ENCODE assay signal across 9 mouse cellular contexts in genomic region chr1:30950456-30950835, GRCm38 (mm10). TPM values are rescaled to one million over a fixed set of nuclear protein-coding genes. Genes with fewer than 3 reads are reported as not detected.
DNase-seq lines count a peak whose midpoint lies in the region; ATAC-seq lines count a peak whose summit lies in the region.
"Had no signal": no experiment of that assay in that cellular context is flagged by ENCODE, and none has a peak within 500 bp of the region (broad histone marks: within the 10 kb centered on the region; RNA-seq: fewer than 3 reads in every experiment).

No protein-coding gene starts in this region.

- DNase-seq in kidney, postnatal 25 days: no peak
- DNase-seq in embryonic facial prominence, embryonic 11.5 days (ENCODE audit: low spot score): peak; percentile 52
- DNase-seq in layer of hippocampus, postnatal 25 days (ENCODE audit: extremely low spot score in 1 of 2, low spot score in 1 of 2): no peak
- no peak for DNase-seq in left cerebral cortex, adult 8-10 months (ENCODE audit: low spot score in 2 of 2)
- DNase-seq in adrenal gland, adult 8-10 months: no peak
- DNase-seq: kidney, postnatal 10 days had no signal

- 40% methylated on average over 5 of the region's 5 CpGs for whole genome bisulfite sequencing in kidney, embryonic 16.5 days
- WGBS in embryonic facial prominence, embryonic 11.5 days: 42% methylated on average over 5 of the region's 5 CpGs
- WGBS in intestine, embryonic 16.5 days: 34% methylated on average over 5 of the region's 5 CpGs
- WGBS in neural tube, embryonic 12.5 days: 52% methylated on average over 5 of the region's 5 CpGs

- no peaks in the 10 kb centered on the region for H3K27me3 ChIP-seq in kidney, embryonic 16.5 days (ENCODE audit: insufficient read depth, low read length)
- H3K27me3 ChIP-seq in embryonic facial prominence, embryonic 11.5 days (ENCODE audit: control insufficient read depth, insufficient read depth, low read length): no peaks in the 10 kb centered on the region
- H3K27me3 ChIP-seq in intestine, embryonic 16.5 days (replicated peaks; ENCODE audit: control insufficient read depth, insufficient read depth, low read length): no peaks in the 10 kb centered on the region
- no peaks in the 10 kb centered on the region for H3K27me3 ChIP-seq in neural tube, embryonic 12.5 days (replicated peaks)

- no peak for ATAC-seq in kidney, embryonic 16.5 days (ENCODE audit: low FRiP score, low TSS enrichment)
- no peak for ATAC-seq in embryonic facial prominence, embryonic 11.5 days (replicated peaks; ENCODE audit: insufficient number of reproducible peaks, low FRiP score, low TSS enrichment, low read depth)
- no peak for ATAC-seq in intestine, embryonic 16.5 days
- ATAC-seq in neural tube, embryonic 12.5 days (ENCODE audit: low FRiP score, low read depth): no peak

- H3K9me3 ChIP-seq in kidney, embryonic 16.5 days (ENCODE audit: low read length): no peaks in the 10 kb centered on the region
- no peaks in the 10 kb centered on the region for H3K9me3 ChIP-seq in embryonic facial prominence, embryonic 11.5 days (replicated peaks; ENCODE audit: control insufficient read depth, low read length)
- H3K9me3 ChIP-seq in intestine, embryonic 16.5 days (ENCODE audit: control insufficient read depth, low read length): no peaks in the 10 kb centered on the region
- H3K9me3 ChIP-seq in neural tube, embryonic 12.5 days: no peaks in the 10 kb centered on the region

- H3K27ac ChIP-seq in kidney, embryonic 16.5 days (ENCODE audit: low read length): peak overlapping the region; percentile 100
- peak overlapping the region; percentile 99 for H3K27ac ChIP-seq in embryonic facial prominence, embryonic 11.5 days (replicated peaks; ENCODE audit: low read depth, low read length)
- peak overlapping the region; percentile 99 for H3K27ac ChIP-seq in intestine, embryonic 16.5 days (ENCODE audit: low read length)
- peak overlapping the region; percentile 99 for H3K27ac ChIP-seq in neural tube, embryonic 12.5 days

- peak overlapping the region; percentile 85 for H3K9ac ChIP-seq in kidney, embryonic 16.5 days (replicated peaks; ENCODE audit: low read length)
- H3K9ac ChIP-seq in embryonic facial prominence, embryonic 11.5 days (replicated peaks; ENCODE audit: low read length): peak overlapping the region; percentile 96
- H3K9ac ChIP-seq in intestine, embryonic 16.5 days (ENCODE audit: low read depth, low read length): peak overlapping the region; percentile 85
- peak overlapping the region; percentile 78 for H3K9ac ChIP-seq in neural tube, embryonic 12.5 days

- H3K4me2 ChIP-seq in kidney, embryonic 16.5 days (replicated peaks; ENCODE audit: low read depth, low read length): peak overlapping the region; percentile 68
- peak overlapping the region; percentile 53 for H3K4me2 ChIP-seq in embryonic facial prominence, embryonic 11.5 days (ENCODE audit: low read depth, low read length)
- H3K4me2 ChIP-seq in intestine, embryonic 16.5 days (ENCODE audit: low read depth, low read length): peak overlapping the region; percentile 55
- peak overlapping the region; percentile 56 for H3K4me2 ChIP-seq in neural tube, embryonic 12.5 days (replicated peaks)

- H3K4me3 ChIP-seq in kidney, embryonic 16.5 days (ENCODE audit: low read length): peak overlapping the region; percentile 90
- peak overlapping the region; percentile 91 for H3K4me3 ChIP-seq in embryonic facial prominence, embryonic 11.5 days (ENCODE audit: low read depth, low read length)
- peak overlapping the region; percentile 91 for H3K4me3 ChIP-seq in intestine, embryonic 16.5 days (ENCODE audit: low read length)
- peak overlapping the region; percentile 94 for H3K4me3 ChIP-seq in neural tube, embryonic 12.5 days

- H3K36me3 ChIP-seq in kidney, embryonic 16.5 days (ENCODE audit: insufficient read depth, low read length): 0 out of 2 replicates have a peak, but pooled peaks cover 2% of the 10 kb centered on the region
- H3K36me3 ChIP-seq in embryonic facial prominence, embryonic 11.5 days (replicated peaks; ENCODE audit: control insufficient read depth, insufficient read depth, low read depth, low read length): no peaks in the 10 kb centered on the region
- H3K36me3 ChIP-seq in intestine, embryonic 16.5 days (ENCODE audit: control insufficient read depth, insufficient read depth, low read length): no peaks in the 10 kb centered on the region
- H3K36me3 ChIP-seq in neural tube, embryonic 12.5 days: peaks cover 2% of the 10 kb centered on the region; the same call in 1 of the 2 replicates

- H3K4me1 ChIP-seq in kidney, embryonic 16.5 days (ENCODE audit: insufficient read depth, low read length): peaks cover 15% of the 10 kb centered on the region
- no peaks in the 10 kb centered on the region for H3K4me1 ChIP-seq in embryonic facial prominence, embryonic 11.5 days (ENCODE audit: control insufficient read depth, insufficient read depth, low read length)
- no peaks in the 10 kb centered on the region; the same call in 1 of the 2 replicates for H3K4me1 ChIP-seq in intestine, embryonic 16.5 days (ENCODE audit: control insufficient read depth, insufficient read depth, low read length)
- peaks cover 10% of the 10 kb centered on the region for H3K4me1 ChIP-seq in neural tube, embryonic 12.5 days

RNA-seq across cellular contexts. Expression of gene AC153137.1, which starts 27.3 kb away (rescaled TPM):
- not detected in 2 replicates for polyA plus RNA-seq in kidney, embryonic 16.5 days (2015; fragmentation: Nextera tagmentation; extraction: Ambion mirVana)
- not detected in 2 replicates for polyA plus RNA-seq in embryonic facial prominence, embryonic 11.5 days (2014; fragmentation: Nextera tagmentation; extraction: Ambion mirVana)
- not detected in 2 replicates for polyA plus RNA-seq in intestine, embryonic 16.5 days (2015; fragmentation: Nextera tagmentation; extraction: Ambion mirVana)
- polyA plus RNA-seq in neural tube, embryonic 12.5 days (2016; fragmentation: Nextera tagmentation; extraction: Ambion mirVana): not detected in 2 replicates
- not detected for total RNA-seq in layer of hippocampus, postnatal 25 days (2021)
- total RNA-seq in left cerebral cortex, adult 8-10 months (2022): not detected
- not detected for total RNA-seq in adrenal gland, adult 8-10 months (2022)
